Mouse (Mus musculus): ENCODE measurements at regions not wholly inside any gene's neighbourhood (a gene's known extent, or its start where the extent isn't known, plus 50 kb on each side); places are given as distances from the start of the nearest gene placed in this dataset.

DNA sequence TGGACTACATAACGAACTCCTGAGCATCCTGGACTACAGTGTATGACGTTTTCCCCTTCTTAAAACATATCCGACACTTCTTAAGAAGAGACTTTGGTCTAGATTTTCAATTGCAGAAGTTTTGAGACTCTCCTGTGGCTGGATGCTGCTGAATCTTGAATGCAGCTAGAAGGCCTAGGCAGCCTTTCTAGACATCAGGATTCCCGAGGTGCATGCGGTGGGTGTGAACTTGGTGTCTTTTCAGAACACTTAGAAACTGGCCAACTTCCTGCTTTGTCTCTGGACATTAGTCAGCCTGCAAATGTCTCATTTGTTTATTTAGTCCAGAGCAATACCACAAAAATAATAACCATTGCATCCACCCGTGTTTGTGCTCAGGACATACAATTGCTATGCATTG is 61.8 kb upstream of the Cdkn2b start:
- H3K4me1 ChIP-seq (ENCODE audit: control insufficient read depth, insufficient read depth, low read length) = no peaks in the 10 kb centered on the region
- no peak for ATAC-seq (replicated peaks; ENCODE audit: insufficient number of reproducible peaks, low FRiP score, low TSS enrichment)

DNA sequence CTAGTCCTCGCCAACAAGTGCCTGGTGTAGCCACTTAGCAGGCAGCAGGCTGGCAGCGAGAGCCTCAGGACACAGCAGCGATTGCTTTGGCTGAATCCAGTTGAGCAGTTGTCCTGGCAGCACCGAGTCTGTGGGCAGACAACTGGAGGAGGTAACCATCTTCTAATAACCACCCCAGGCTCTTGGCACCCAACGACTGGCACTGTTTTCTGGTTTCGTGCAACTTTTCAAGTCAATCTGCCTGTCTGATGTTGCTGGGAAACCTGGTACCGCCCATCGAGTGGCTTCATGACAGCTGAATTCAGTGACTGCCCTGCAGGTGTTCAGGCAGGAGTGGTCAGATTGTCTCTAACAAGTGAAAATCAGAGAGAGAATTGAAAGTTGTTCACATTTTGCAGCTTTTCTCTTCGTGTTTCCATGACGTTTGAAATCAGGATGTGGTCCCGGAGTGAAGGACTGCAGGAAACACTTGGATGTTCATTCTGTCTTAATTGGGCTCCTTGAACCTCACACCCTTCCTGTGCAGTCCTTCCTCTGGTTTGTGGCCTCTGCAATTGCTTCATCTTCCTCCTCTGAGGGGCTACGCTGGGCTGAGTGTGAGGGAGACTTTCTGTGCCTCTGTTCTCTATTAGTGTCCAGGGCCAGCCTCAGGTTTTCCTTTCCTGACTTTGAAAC is 58.1 kb upstream of the Cdkn2b start:
- Histone ChIP-seq H3K9me3 (replicated peaks; ENCODE audit: control insufficient read depth, low read length) (no peaks in the 10 kb centered on the region), H3K27ac (ENCODE audit: low read depth, low read length) (no peak overlapping the region), H3K36me3 (ENCODE audit: control insufficient read depth, insufficient read depth, low read length) (no peaks in the 10 kb centered on the region), H3K4me1 (ENCODE audit: control insufficient read depth, insufficient read depth, low read length) (peaks cover 7% of the 10 kb centered on the region; the same call in 1 of the 2 replicates), H3K4me2 (no peak overlapping the region), H3K27me3 (ENCODE audit: control insufficient read depth, insufficient read depth, low read length) (no peaks in the 10 kb centered on the region), H3K4me3 (ENCODE audit: low read depth, low read length) (no peak overlapping the region), H3K9ac (ENCODE audit: low read depth, low read length) (no peak overlapping the region)
- no peak for ATAC-seq (replicated peaks; ENCODE audit: insufficient number of reproducible peaks, low FRiP score, low TSS enrichment)
- WGBS (ENCODE audit: insufficient replicate concordance) = 71% methylated on average over 12 of the region's 12 CpGs

More for the DNA sequence above, 61.8 kb upstream of the Cdkn2b start:
- H3K36me3 ChIP-seq (ENCODE audit: control insufficient read depth, insufficient read depth, low read length) = no peaks in the 10 kb centered on the region
- H3K27ac ChIP-seq (ENCODE audit: low read depth, low read length) = no peak overlapping the region
- H3K27me3 ChIP-seq (ENCODE audit: control insufficient read depth, insufficient read depth, low read length) = no peaks in the 10 kb centered on the region
- WGBS (ENCODE audit: insufficient replicate concordance) = 80% methylated on average over 6 of the region's 6 CpGs
- H3K9me3 ChIP-seq (replicated peaks; ENCODE audit: control insufficient read depth, low read length) = no peaks in the 10 kb centered on the region
- no peak overlapping the region for H3K9ac ChIP-seq (ENCODE audit: low read depth, low read length)
- H3K4me2 ChIP-seq = no peak overlapping the region
- no peak overlapping the region for H3K4me3 ChIP-seq (ENCODE audit: low read depth, low read length)

DNA sequence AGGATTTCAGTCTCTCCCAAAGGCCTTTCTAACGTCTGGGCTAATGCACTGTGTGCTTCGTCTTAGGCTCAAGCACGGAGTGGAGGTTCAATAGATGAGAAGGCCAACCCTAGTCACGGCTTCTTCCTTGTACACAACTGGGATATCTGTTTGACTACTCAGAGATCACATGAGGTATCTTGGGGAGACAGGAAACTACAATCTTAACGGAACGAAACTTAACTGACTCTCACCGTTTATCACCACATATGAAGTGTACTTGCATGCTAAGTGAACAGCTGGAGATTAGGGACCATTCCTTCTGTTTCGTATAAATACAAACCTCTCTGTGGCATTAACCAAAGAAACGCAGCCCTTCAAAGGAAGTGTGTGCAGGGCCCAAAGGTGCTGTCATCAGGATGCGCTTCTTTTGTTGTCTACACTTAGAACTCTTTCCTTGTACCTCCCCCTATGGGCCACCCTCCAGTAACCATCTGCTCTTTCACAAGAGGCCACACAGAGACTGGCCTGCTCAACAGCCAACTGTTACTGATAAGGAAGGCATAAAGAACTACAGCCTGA is 55.8 kb upstream of the Cdkn2b start:
- WGBS (ENCODE audit: insufficient replicate concordance) = 19% methylated on average over 10 of the region's 10 CpGs
- Histone ChIP-seq H3K4me1 (ENCODE audit: control insufficient read depth, insufficient read depth, low read length) (peaks cover 7% of the 10 kb centered on the region; the same call in 1 of the 2 replicates), H3K4me2 (peak overlapping the region; percentile 34; the same call in 1 of the 2 replicates), H3K4me3 (ENCODE audit: low read depth, low read length) (no peak overlapping the region), H3K9me3 (replicated peaks; ENCODE audit: control insufficient read depth, low read length) (no peaks in the 10 kb centered on the region), H3K36me3 (ENCODE audit: control insufficient read depth, insufficient read depth, low read length) (no peaks in the 10 kb centered on the region), H3K9ac (ENCODE audit: low read depth, low read length) (no peak overlapping the region), H3K27ac (ENCODE audit: low read depth, low read length) (no peak overlapping the region), H3K27me3 (ENCODE audit: control insufficient read depth, insufficient read depth, low read length) (no peaks in the 10 kb centered on the region)
- ATAC-seq (replicated peaks; ENCODE audit: insufficient number of reproducible peaks, low FRiP score, low TSS enrichment) = no peak

DNA sequence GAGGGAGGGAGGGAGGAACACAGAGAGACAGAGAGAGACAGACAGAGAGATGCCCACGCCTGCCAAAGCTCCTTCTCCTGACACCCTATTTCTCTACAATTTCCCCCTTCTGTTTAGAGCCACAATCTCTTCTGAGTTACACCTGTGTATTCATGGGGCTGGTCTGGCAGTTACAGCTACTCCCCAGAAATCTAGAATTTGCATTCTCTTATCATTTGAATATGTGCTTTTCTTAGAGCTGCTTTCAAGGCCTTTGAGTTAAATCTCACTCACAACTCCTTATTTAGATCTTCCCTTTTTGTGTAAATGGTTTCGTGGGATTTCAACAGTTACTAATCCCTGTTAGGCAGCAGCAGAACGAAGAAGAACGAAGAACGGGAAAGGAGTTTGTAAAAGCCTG is 55.0 kb upstream of the Cdkn2b start:
- H3K4me1 ChIP-seq (ENCODE audit: control insufficient read depth, insufficient read depth, low read length) = peaks cover 7% of the 10 kb centered on the region; the same call in 1 of the 2 replicates

DNA sequence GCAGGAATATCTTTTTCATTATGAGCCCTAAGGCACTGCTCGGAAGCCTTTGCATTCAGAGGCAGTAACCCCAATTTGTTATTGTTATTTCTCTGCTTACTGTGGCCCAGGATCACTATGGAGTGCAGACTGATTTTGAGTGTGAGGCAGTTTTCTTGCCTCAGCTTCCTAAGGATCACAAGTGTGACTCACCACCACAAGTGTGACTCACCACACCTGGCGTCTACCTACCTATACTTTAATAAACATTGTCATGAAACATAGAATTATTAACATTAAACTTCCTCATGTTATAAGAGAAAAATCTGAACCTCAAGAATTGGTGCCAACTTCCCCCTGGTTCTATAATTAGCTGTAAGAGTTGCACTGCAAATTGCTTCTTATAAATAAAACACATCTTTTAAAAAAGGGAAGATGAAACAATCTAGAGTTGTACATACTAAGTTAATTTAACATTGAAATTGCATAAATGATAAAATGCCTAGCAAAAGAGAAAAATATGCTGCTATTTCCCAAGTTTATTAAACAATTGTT is 52.4 kb upstream of the Cdkn2b start:
- H3K9ac ChIP-seq (ENCODE audit: low read depth, low read length) = no peak overlapping the region
- no peaks in the 10 kb centered on the region for H3K27me3 ChIP-seq (ENCODE audit: control insufficient read depth, insufficient read depth, low read length)
- ATAC-seq (replicated peaks; ENCODE audit: insufficient number of reproducible peaks, low FRiP score, low TSS enrichment) = no peak
- H3K9me3 ChIP-seq (replicated peaks; ENCODE audit: control insufficient read depth, low read length) = no peaks in the 10 kb centered on the region
- no peaks in the 10 kb centered on the region for H3K36me3 ChIP-seq (ENCODE audit: control insufficient read depth, insufficient read depth, low read length)
- WGBS (ENCODE audit: insufficient replicate concordance) = 60% methylated on average over 2 of the region's 2 CpGs
- no peak overlapping the region for H3K4me3 ChIP-seq (ENCODE audit: low read depth, low read length)
- H3K4me1 ChIP-seq (ENCODE audit: control insufficient read depth, insufficient read depth, low read length) = peaks cover 7% of the 10 kb centered on the region; the same call in 1 of the 2 replicates
- no peak overlapping the region for H3K4me2 ChIP-seq
- no peak overlapping the region for H3K27ac ChIP-seq (ENCODE audit: low read depth, low read length)

More for the DNA sequence above, 55.0 kb upstream of the Cdkn2b start:
- no peaks in the 10 kb centered on the region for H3K27me3 ChIP-seq (ENCODE audit: control insufficient read depth, insufficient read depth, low read length)
- no peak overlapping the region for H3K4me2 ChIP-seq
- ATAC-seq (replicated peaks; ENCODE audit: insufficient number of reproducible peaks, low FRiP score, low TSS enrichment) = no peak
- H3K4me3 ChIP-seq (ENCODE audit: low read depth, low read length) = no peak overlapping the region
- 39% methylated on average over 5 of the region's 5 CpGs for WGBS (ENCODE audit: insufficient replicate concordance)
- H3K36me3 ChIP-seq (ENCODE audit: control insufficient read depth, insufficient read depth, low read length) = no peaks in the 10 kb centered on the region
- H3K9me3 ChIP-seq (replicated peaks; ENCODE audit: control insufficient read depth, low read length) = no peaks in the 10 kb centered on the region
- no peak overlapping the region for H3K9ac ChIP-seq (ENCODE audit: low read depth, low read length)
- no peak overlapping the region for H3K27ac ChIP-seq (ENCODE audit: low read depth, low read length)

DNA sequence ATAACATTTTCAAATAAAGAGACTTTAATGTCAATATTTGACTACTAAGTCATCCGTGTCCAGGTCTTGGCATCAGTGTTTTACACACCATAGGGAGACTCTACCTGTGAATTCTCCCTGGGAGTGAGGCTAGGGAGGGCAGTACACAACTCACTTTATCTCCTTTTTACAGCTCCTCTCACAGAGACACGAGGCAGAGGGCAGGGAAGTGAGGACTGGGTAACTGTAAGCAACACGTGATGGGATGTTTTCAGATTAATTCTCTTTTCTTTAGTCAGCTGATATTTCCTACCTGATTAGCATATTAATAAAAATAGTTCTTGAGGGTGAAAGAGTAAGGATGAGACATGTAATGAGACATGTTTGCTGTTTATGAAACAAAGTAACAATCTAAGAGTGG is 51.8 kb upstream of the Cdkn2b start:
- H3K27me3 ChIP-seq (ENCODE audit: control insufficient read depth, insufficient read depth, low read length) = no peaks in the 10 kb centered on the region
- WGBS (ENCODE audit: insufficient replicate concordance) = 50% methylated on average over 3 of the region's 3 CpGs
- H3K4me1 ChIP-seq (ENCODE audit: control insufficient read depth, insufficient read depth, low read length) = peaks cover 7% of the 10 kb centered on the region; the same call in 1 of the 2 replicates
- H3K36me3 ChIP-seq (ENCODE audit: control insufficient read depth, insufficient read depth, low read length) = no peaks in the 10 kb centered on the region
- no peak overlapping the region for H3K4me3 ChIP-seq (ENCODE audit: low read depth, low read length)
- no peak for ATAC-seq (replicated peaks; ENCODE audit: insufficient number of reproducible peaks, low FRiP score, low TSS enrichment)
- no peak overlapping the region for H3K4me2 ChIP-seq
- H3K9ac ChIP-seq (ENCODE audit: low read depth, low read length) = no peak overlapping the region
- H3K9me3 ChIP-seq (replicated peaks; ENCODE audit: control insufficient read depth, low read length) = no peaks in the 10 kb centered on the region
- no peak overlapping the region for H3K27ac ChIP-seq (ENCODE audit: low read depth, low read length)

DNA sequence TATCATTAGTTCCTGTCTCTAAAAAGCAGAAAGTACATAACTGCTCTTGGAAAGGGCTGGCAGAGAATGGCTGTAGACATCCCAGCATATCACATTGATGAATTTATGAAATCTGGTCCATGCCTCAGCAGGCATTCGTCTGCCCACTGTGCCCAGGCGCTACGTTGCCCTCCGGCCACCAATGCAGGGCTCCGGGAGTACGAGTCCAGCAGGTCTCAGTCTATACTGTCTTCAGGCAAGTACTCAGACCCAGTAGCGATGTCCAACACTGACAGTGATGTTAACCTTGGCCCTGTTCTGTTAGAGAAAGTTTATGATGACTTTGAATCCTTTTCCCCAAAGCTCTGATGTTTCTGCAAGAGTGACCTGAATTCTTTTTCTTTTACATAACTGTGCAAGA is 50.5 kb upstream of the Cdkn2b start:
- Histone ChIP-seq H3K9ac (ENCODE audit: low read depth, low read length) (no peak overlapping the region), H3K4me3 (ENCODE audit: low read depth, low read length) (no peak overlapping the region), H3K4me1 (ENCODE audit: control insufficient read depth, insufficient read depth, low read length) (peaks cover under 1% of the 10 kb centered on the region; the same call in 1 of the 2 replicates), H3K4me2 (no peak overlapping the region), H3K36me3 (ENCODE audit: control insufficient read depth, insufficient read depth, low read length) (no peaks in the 10 kb centered on the region), H3K27me3 (ENCODE audit: control insufficient read depth, insufficient read depth, low read length) (no peaks in the 10 kb centered on the region; the same call in 1 of the 2 replicates), H3K9me3 (replicated peaks; ENCODE audit: control insufficient read depth, low read length) (no peaks in the 10 kb centered on the region), H3K27ac (ENCODE audit: low read depth, low read length) (no peak overlapping the region)
- ATAC-seq (replicated peaks; ENCODE audit: insufficient number of reproducible peaks, low FRiP score, low TSS enrichment) = no peak
- WGBS (ENCODE audit: insufficient replicate concordance) = 88% methylated on average over 7 of the region's 7 CpGs

All from heart, embryonic 11.5 days (tissue).